Mouse (Mus musculus): ENCODE data around the gene Pip4k2a. TPM values are rescaled to one million over a fixed set of nuclear protein-coding genes. Genes with fewer than 3 reads are reported as not detected.

The Pip4k2a gene
- polyA plus RNA-seq, 1 experiment from 2014 or later = 14.2 TPM

DNA sequence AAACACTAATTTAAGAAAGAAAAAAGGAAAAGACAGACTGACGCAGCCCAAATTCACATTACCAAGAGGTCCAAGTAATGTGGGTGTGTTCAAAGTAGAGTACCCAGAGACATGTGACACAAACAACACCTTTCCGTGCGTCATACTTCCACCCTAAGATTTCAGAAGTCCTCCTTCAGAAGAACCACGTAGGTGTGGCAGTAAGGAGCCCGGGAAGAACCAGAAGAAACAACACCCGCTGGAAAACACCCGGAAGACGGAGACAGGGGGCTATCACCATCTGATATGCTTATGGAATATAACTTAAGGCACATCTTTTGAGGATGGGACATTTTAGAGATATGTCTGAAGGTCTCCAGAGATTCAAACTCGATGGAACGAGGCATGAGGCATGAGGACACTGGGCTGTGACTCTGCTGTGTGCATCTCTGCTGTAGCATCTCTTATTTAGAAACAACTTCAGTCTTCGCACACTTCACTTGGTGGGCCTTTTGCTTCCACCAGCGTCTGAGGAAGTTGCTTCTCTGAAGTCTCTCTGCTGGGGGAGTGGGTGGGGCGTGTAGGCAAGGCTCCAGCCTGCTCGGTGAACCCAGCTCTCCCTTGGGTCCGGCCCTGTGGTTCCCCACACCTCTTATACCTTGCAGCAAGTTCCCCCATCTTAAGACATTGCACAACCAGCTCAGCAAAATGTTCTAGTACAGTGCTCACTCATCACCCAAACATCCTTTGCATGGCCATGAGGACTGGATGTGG, 13.7 kb downstream of the Pip4k2a start:
- no peaks in the 10 kb centered on the region for H3K4me1 ChIP-seq (replicated peaks; ENCODE audit: control insufficient read depth, insufficient read depth, low read length)
- H3K4me2 ChIP-seq (replicated peaks) = no peak overlapping the region
- no peaks in the 10 kb centered on the region for H3K27me3 ChIP-seq (ENCODE audit: control insufficient read depth, insufficient read depth, low read length)
- WGBS = 93% methylated on average over 15 of the region's 15 CpGs
- no peaks in the 10 kb centered on the region for H3K36me3 ChIP-seq (replicated peaks; ENCODE audit: control insufficient read depth, insufficient read depth)
- no peak for DNase-seq (ENCODE audit: low spot score)
- H3K4me3 ChIP-seq (replicated peaks; ENCODE audit: low read length) = no peak overlapping the region
- 0 out of 2 replicates have a peak, but pooled peaks cover 5% of the 10 kb centered on the region for H3K9me3 ChIP-seq (ENCODE audit: control insufficient read depth, low read length)
- no peak overlapping the region for H3K9ac ChIP-seq
- H3K27ac ChIP-seq = no peak overlapping the region
- no peak for ATAC-seq (ENCODE audit: low FRiP score)

DNA sequence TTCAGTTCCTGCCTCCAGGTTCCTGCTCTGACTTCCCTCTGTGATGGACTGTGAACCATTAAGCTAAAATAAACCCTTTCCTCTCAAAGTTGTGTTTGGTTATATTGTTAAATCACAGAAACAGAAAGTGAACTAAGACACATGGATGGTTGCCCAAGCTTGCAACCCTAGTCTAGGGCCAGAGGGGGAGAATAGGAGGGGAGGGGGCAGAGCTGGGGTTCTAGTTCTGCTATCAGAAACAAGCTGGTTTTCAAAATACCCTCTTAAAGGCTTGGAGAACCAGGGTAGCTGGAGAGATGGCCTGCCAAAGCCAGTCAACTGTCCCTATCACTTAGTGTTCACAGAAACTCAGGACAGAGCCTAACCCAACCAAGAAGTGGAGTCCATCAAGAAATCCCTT, 14.4 kb downstream of the Pip4k2a start:
- ATAC-seq (ENCODE audit: low FRiP score) (no peak), DNase-seq (ENCODE audit: low spot score) (no peak)
- Histone ChIP-seq H3K4me1 (replicated peaks; ENCODE audit: control insufficient read depth, insufficient read depth, low read length) (no peaks in the 10 kb centered on the region), H3K27ac (no peak overlapping the region), H3K9me3 (ENCODE audit: control insufficient read depth, low read length) (0 out of 2 replicates have a peak, but pooled peaks cover 5% of the 10 kb centered on the region), H3K36me3 (replicated peaks; ENCODE audit: control insufficient read depth, insufficient read depth) (no peaks in the 10 kb centered on the region), H3K4me3 (replicated peaks; ENCODE audit: low read length) (no peak overlapping the region), H3K4me2 (replicated peaks) (no peak overlapping the region), H3K9ac (no peak overlapping the region), H3K27me3 (ENCODE audit: control insufficient read depth, insufficient read depth, low read length) (no peaks in the 10 kb centered on the region)

DNA sequence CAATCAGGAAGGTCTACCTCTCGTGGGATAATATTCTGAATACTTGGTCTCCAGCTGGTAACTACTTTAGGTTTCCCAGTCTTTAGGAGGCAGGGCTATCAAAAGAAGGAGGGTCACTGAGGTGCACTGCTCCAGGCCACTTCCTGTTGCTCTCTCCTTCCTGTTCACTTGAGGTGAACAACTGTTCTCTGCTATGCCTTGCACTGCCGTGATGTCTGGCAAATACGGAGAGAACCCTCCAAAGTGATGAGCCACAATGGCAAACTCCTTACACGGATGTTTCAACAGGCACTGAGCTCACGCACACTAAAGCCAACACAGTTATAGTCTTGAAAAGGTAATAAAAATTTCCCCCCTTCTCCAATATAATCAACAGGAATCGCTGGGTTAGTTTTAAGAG, 15.3 kb downstream of the Pip4k2a start:
- no peak for DNase-seq (ENCODE audit: low spot score)
- H3K27me3 ChIP-seq (ENCODE audit: control insufficient read depth, insufficient read depth, low read length) = no peaks in the 10 kb centered on the region
- no peak overlapping the region for H3K4me2 ChIP-seq (replicated peaks)
- no peak for ATAC-seq (ENCODE audit: low FRiP score)
- 0 out of 2 replicates have a peak, but pooled peaks cover under 1% of the 10 kb centered on the region for H3K9me3 ChIP-seq (ENCODE audit: control insufficient read depth, low read length)
- no peaks in the 10 kb centered on the region for H3K36me3 ChIP-seq (replicated peaks; ENCODE audit: control insufficient read depth, insufficient read depth)
- H3K9ac ChIP-seq = no peak overlapping the region
- 85% methylated on average over 6 of the region's 6 CpGs for WGBS
- H3K4me1 ChIP-seq (replicated peaks; ENCODE audit: control insufficient read depth, insufficient read depth, low read length) = no peaks in the 10 kb centered on the region
- no peak overlapping the region for H3K27ac ChIP-seq
- H3K4me3 ChIP-seq (replicated peaks; ENCODE audit: low read length) = no peak overlapping the region

DNA sequence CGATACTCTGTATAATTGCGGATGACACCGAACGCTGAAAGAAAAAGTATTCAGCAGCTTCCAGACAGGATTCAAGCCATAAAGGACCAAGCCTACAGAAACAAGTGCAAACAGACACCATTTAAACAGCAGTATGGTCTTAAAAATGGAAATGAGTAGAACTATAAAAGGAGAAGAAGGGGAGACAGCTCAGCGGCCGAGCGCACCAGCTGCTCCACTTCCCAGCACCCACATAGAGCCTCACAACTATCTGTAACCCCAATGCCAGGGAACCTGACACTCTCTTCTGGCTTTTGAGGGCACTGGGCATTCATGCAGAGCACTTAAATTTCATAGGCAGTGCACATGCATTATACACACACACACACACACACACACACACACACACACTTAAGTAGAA, 18.3 kb downstream of the Pip4k2a start:
- Histone ChIP-seq H3K27ac (no peak overlapping the region), H3K9me3 (ENCODE audit: control insufficient read depth, low read length) (no peaks in the 10 kb centered on the region), H3K36me3 (replicated peaks; ENCODE audit: control insufficient read depth, insufficient read depth) (no peaks in the 10 kb centered on the region), H3K4me3 (replicated peaks; ENCODE audit: low read length) (no peak overlapping the region), H3K4me1 (replicated peaks; ENCODE audit: control insufficient read depth, insufficient read depth, low read length) (no peaks in the 10 kb centered on the region), H3K9ac (no peak overlapping the region), H3K4me2 (replicated peaks) (no peak overlapping the region), H3K27me3 (ENCODE audit: control insufficient read depth, insufficient read depth, low read length) (no peaks in the 10 kb centered on the region)
- WGBS = 64% methylated on average over 7 of the region's 7 CpGs
- DNase-seq (ENCODE audit: low spot score) (no peak), ATAC-seq (ENCODE audit: low FRiP score) (no peak)

DNA sequence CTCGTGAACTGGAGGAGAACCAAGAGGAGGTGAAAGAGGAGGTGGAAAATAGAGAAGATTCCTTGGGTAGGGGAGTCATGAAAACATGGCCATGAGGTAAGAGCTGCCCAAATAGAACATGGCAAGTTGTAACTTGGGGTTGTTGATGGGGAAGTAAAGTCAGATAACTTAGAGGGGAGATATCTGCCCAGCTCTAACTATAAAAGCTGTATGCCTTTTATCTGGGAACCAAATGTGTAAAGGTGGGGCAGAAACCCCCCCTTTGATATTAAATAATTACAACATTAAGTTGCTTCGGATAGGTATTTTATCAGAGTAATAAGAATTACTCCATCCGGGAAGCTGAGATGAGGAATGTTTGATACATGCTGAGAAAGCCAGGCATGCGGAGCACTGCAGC, 18.9 kb downstream of the Pip4k2a start:
- 87% methylated on average over 4 of the region's 4 CpGs for WGBS
- DNase-seq (ENCODE audit: low spot score) (no peak), ATAC-seq (ENCODE audit: low FRiP score) (no peak)
- H3K4me2 ChIP-seq (replicated peaks) = no peak overlapping the region
- H3K9ac ChIP-seq = no peak overlapping the region
- H3K4me1 ChIP-seq (replicated peaks; ENCODE audit: control insufficient read depth, insufficient read depth, low read length) = no peaks in the 10 kb centered on the region
- H3K27ac ChIP-seq = no peak overlapping the region
- no peak overlapping the region for H3K4me3 ChIP-seq (replicated peaks; ENCODE audit: low read length)
- no peaks in the 10 kb centered on the region for H3K27me3 ChIP-seq (ENCODE audit: control insufficient read depth, insufficient read depth, low read length)
- H3K36me3 ChIP-seq (replicated peaks; ENCODE audit: control insufficient read depth, insufficient read depth) = no peaks in the 10 kb centered on the region
- H3K9me3 ChIP-seq (ENCODE audit: control insufficient read depth, low read length) = no peaks in the 10 kb centered on the region

DNA sequence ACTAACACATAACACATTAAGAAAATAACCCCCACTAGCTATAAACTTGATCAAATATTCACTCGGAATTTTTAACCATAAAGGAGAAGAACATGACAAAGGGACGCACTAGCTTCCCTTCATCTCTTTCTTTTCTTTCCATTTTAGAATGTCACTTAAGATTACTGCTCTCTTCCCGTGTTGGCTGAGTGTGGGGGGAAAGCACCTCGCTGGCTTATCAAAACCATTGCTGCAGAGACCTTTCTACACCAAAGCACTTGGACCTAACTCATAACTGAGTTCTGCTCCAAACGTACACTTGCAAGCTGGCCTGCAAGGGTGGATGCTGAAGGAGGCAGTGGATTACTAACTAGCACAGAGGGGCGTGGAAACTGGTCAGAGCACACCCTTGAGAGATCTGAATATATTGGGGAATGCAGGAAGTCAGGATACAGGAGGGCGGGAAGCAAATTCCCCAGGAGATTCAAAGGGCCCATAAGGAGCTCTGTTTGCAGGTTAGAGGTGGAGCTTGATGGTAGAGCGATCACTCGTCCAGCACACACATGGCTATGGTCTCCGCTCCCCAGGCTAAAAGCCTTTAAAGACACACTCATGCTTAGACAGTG, 20.6 kb downstream of the Pip4k2a start:
- no peak overlapping the region for H3K9ac ChIP-seq
- 90% methylated on average over 10 of the region's 10 CpGs for WGBS

DNA sequence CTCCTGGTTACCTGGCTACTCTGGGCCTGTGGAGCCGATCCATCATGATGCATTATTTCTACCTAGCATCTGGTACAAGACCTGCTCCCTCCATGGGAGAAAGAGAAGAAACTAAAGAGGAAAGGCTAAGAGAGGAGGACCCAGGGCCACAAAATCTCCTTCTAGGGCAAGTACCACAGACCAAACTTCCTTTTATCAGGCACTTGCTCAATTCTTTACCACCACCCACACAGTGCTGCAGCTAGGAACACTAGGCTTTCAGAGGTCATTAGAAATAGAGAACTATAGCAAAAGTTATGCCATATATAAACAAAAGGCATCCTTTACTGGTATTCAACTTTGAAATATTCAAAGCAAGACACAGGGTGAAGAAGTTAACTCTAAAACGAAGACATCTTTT, 21.8 kb downstream of the Pip4k2a start:
- WGBS = 87% methylated on average over 2 of the region's 2 CpGs
- DNase-seq (ENCODE audit: low spot score) (no peak), ATAC-seq (ENCODE audit: low FRiP score) (no peak)
- Histone ChIP-seq H3K4me1 (replicated peaks; ENCODE audit: control insufficient read depth, insufficient read depth, low read length) (no peaks in the 10 kb centered on the region), H3K9me3 (ENCODE audit: control insufficient read depth, low read length) (peaks cover 4% of the 10 kb centered on the region; the same call in 1 of the 2 replicates), H3K4me2 (replicated peaks) (no peak overlapping the region), H3K9ac (no peak overlapping the region), H3K27me3 (ENCODE audit: control insufficient read depth, insufficient read depth, low read length) (no peaks in the 10 kb centered on the region), H3K27ac (no peak overlapping the region), H3K36me3 (replicated peaks; ENCODE audit: control insufficient read depth, insufficient read depth) (no peaks in the 10 kb centered on the region), H3K4me3 (replicated peaks; ENCODE audit: low read length) (no peak overlapping the region)

More for the DNA sequence above, 20.6 kb downstream of the Pip4k2a start:
- H3K36me3 ChIP-seq (replicated peaks; ENCODE audit: control insufficient read depth, insufficient read depth) = no peaks in the 10 kb centered on the region
- no peak for DNase-seq (ENCODE audit: low spot score)
- H3K9me3 ChIP-seq (ENCODE audit: control insufficient read depth, low read length) = peaks cover 4% of the 10 kb centered on the region; the same call in 1 of the 2 replicates
- no peak overlapping the region for H3K27ac ChIP-seq
- H3K4me3 ChIP-seq (replicated peaks; ENCODE audit: low read length) = no peak overlapping the region
- H3K4me1 ChIP-seq (replicated peaks; ENCODE audit: control insufficient read depth, insufficient read depth, low read length) = no peaks in the 10 kb centered on the region
- no peak for ATAC-seq (ENCODE audit: low FRiP score)
- H3K27me3 ChIP-seq (ENCODE audit: control insufficient read depth, insufficient read depth, low read length) = no peaks in the 10 kb centered on the region
- no peak overlapping the region for H3K4me2 ChIP-seq (replicated peaks)

DNA sequence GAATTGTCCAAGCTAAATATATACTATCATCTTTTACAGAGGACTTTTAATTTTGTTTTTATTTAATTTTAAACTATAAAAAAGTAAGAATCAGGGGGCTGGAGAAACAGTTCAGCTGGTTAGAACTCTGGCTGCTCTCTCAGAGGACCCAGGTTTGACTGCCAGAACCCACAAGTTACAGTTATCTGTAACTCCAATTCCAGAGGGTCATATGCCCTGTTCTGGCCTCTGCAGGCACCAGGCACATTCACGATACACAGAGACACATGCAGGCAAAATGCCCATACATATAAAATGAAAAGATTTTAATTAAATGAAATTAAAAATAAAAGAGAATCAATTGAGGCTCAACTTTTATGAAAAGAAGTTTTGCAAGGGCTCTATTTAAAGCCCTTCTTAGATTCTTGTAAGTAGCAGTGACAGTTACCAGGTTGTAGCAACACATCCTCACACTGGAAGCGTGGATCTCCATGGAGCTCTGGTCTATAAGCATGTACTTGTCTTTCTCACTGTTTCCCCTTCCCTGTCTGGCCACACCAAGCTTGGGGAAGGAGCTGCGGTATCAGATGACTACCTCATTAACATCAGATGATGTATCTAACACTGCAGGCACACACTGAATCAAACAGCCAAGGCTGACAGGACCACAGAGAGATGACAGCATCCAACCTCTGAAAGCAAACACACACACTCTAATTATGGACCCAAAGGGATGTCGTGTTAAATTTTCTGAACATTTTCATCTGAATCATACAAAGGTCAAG, 22.9 kb downstream of the Pip4k2a start:
- Histone ChIP-seq H3K4me1 (replicated peaks; ENCODE audit: control insufficient read depth, insufficient read depth, low read length) (no peaks in the 10 kb centered on the region), H3K9ac (no peak overlapping the region)
- no peak for DNase-seq (ENCODE audit: low spot score)

DNA sequence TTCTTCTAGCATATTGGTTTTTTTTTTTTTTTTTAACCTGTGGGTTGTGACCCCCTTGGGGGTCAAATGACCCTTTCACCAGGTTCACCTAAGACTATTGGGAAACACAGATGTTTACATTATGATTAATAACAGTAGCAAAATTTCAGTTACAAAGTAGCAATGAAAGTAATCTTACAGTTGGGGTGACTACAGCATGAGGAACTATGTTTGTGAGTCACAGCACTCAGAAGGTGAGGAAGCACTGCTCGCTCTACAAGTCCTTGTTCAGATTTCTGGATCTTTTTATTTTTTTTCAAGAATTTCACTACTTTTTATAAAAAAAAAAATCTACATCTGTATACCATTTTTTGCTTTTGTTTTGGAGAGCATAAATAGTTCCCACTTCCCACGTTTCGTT, 26.4 kb downstream of the Pip4k2a start:
- Histone ChIP-seq H3K27ac (no peak overlapping the region), H3K9me3 (ENCODE audit: control insufficient read depth, low read length) (peaks cover 4% of the 10 kb centered on the region; the same call in 1 of the 2 replicates), H3K4me2 (replicated peaks) (no peak overlapping the region), H3K4me3 (replicated peaks; ENCODE audit: low read length) (no peak overlapping the region), H3K27me3 (ENCODE audit: control insufficient read depth, insufficient read depth, low read length) (no peaks in the 10 kb centered on the region), H3K36me3 (replicated peaks; ENCODE audit: control insufficient read depth, insufficient read depth) (no peaks in the 10 kb centered on the region), H3K9ac (no peak overlapping the region), H3K4me1 (replicated peaks; ENCODE audit: control insufficient read depth, insufficient read depth, low read length) (no peaks in the 10 kb centered on the region)
- DNase-seq (ENCODE audit: low spot score) (no peak), ATAC-seq (ENCODE audit: low FRiP score) (no peak)
- WGBS = 92% methylated on average over 3 of the region's 3 CpGs

More for the DNA sequence above, 22.9 kb downstream of the Pip4k2a start:
- Histone ChIP-seq H3K4me2 (replicated peaks) (no peak overlapping the region), H3K27ac (no peak overlapping the region), H3K27me3 (ENCODE audit: control insufficient read depth, insufficient read depth, low read length) (no peaks in the 10 kb centered on the region), H3K9me3 (ENCODE audit: control insufficient read depth, low read length) (peaks cover 4% of the 10 kb centered on the region; the same call in 1 of the 2 replicates), H3K36me3 (replicated peaks; ENCODE audit: control insufficient read depth, insufficient read depth) (no peaks in the 10 kb centered on the region), H3K4me3 (replicated peaks; ENCODE audit: low read length) (no peak overlapping the region)
- WGBS = 55% methylated on average over 4 of the region's 4 CpGs
- ATAC-seq (ENCODE audit: low FRiP score) = no peak
